Mouse (Mus musculus): ENCODE measurements around the gene Keap1. TPM values are rescaled to one million over a fixed set of nuclear protein-coding genes. Genes with fewer than 3 reads are reported as not detected.
"Not testable (repeated sequence)": the region's sequence is repeated elsewhere in the genome, so short reads cannot be mapped to it uniquely, and the experiment has no call there.

The Keap1 gene
- polyA plus RNA-seq, 1 experiment from 2014 or later = 73.2 TPM

DNA sequence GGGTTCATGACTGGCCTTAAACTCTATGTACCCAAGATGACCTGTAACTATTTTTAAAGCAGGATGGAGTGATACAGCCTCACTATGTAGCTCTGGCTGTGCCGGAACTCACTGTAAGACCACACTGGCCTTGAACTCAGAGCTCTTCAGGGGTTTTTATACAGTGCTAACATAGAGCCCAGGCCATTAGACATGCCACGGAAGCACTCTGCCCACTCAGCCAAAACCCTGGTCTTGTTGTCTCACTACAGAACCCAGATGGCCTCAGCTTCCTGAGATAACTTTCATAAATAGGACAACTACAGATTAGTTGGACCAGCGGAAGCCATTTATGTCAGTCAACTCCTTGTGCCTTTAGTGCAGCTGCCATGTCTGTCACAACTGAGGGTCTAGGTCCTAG, 35.2 kb upstream of the Keap1 start:
- 83% methylated on average over 3 of the region's 3 CpGs for WGBS
- Histone ChIP-seq H3K27me3 (no peaks in the 10 kb centered on the region), H3K4me3 (replicated peaks) (no peak overlapping the region), H3K9me3 (replicated peaks) (no peaks in the 10 kb centered on the region), H3K27ac (replicated peaks) (no peak overlapping the region), H3K4me1 (no peaks in the 10 kb centered on the region), H3K36me3 (peaks cover 96% of the 10 kb centered on the region), H3K4me2 (replicated peaks) (no peak overlapping the region), H3K9ac (no peak overlapping the region)
- ATAC-seq (ENCODE audit: insufficient number of reproducible peaks, low FRiP score, low TSS enrichment, low read depth) = no peak

- Histone ChIP-seq H3K4me1 (no peaks in the 10 kb centered on the region), H3K27ac (replicated peaks) (no peak overlapping the region), H3K27me3 (no peaks in the 10 kb centered on the region), H3K9ac (no peak overlapping the region), H3K4me3 (replicated peaks) (no peak overlapping the region), H3K4me2 (replicated peaks) (no peak overlapping the region), H3K36me3 (peaks cover 97% of the 10 kb centered on the region), H3K9me3 (replicated peaks) (no peaks in the 10 kb centered on the region)
- WGBS = 81% methylated on average over 7 of the region's 7 CpGs
- no peak for ATAC-seq (ENCODE audit: insufficient number of reproducible peaks, low FRiP score, low TSS enrichment, low read depth)
These were observed 34.5 kb upstream of the Keap1 start for GRCm38 (mm10) chr9:21273520-21274228.

DNA sequence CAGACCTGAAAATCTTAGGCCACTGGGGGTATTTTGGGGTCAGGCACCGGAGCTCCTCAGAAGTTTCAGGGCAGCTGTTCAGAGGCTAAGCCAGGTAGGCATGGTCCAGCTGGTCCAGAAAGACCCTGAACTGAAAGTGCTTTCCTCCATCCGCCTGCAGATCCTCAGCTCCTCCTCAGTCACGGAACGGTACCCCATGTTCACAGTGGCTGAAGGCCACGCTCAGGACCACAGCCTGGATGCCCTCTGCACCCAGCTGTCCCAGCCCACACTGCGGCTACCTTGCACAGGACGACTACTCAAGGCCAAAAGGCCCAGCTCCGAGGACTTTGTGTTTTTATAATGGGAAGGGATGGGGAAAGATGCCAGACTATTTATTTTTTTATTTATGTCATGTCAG, 33.9 kb upstream of the Keap1 start:
- H3K4me3 ChIP-seq (replicated peaks) = no peak overlapping the region
- no peak overlapping the region for H3K4me2 ChIP-seq (replicated peaks)
- no peak overlapping the region for H3K27ac ChIP-seq (replicated peaks)
- no peak for ATAC-seq (ENCODE audit: insufficient number of reproducible peaks, low FRiP score, low TSS enrichment, low read depth)
- 83% methylated on average over 8 of the region's 8 CpGs for WGBS
- peaks cover 97% of the 10 kb centered on the region for H3K36me3 ChIP-seq
- no peak overlapping the region for H3K9ac ChIP-seq
- no peaks in the 10 kb centered on the region for H3K27me3 ChIP-seq
- H3K4me1 ChIP-seq = no peaks in the 10 kb centered on the region
- H3K9me3 ChIP-seq (replicated peaks) = no peaks in the 10 kb centered on the region

- Histone ChIP-seq H3K4me3 (replicated peaks) (no peak overlapping the region), H3K36me3 (peaks cover 92% of the 10 kb centered on the region), H3K27ac (replicated peaks) (no peak overlapping the region), H3K4me1 (no peaks in the 10 kb centered on the region), H3K9me3 (replicated peaks) (no peaks in the 10 kb centered on the region), H3K4me2 (replicated peaks) (no peak overlapping the region), H3K9ac (no peak overlapping the region), H3K27me3 (no peaks in the 10 kb centered on the region)
- WGBS = 89% methylated on average over 9 of the region's 9 CpGs
- ATAC-seq (ENCODE audit: insufficient number of reproducible peaks, low FRiP score, low TSS enrichment, low read depth) = no peak
These were observed 33.2 kb upstream of the Keap1 start for GRCm38 (mm10) chr9:21272391-21272790.

DNA sequence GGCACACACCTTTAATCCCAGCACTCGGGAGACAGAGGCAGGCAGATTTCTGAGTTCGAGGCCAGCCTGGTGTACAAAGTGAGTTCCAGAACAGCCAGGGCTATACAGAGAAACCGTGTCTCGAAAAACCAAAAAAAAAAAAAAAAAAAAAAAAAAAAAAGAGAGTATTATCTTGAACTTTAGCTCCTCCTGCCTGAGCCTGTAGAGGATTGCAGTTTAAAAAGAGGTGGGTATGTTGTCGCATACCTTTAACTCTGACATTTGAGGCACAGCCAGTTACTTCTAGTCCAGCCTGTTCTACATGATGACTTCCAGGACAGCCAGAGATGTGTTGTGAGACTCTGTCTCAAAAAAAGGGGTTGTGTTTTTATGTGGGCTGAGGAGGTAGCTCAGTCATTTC, 30.4 kb upstream of the Keap1 start:
- H3K36me3 ChIP-seq = peaks cover 64% of the 10 kb centered on the region
- H3K9ac ChIP-seq; H3K4me2 ChIP-seq (replicated peaks); H3K4me3 ChIP-seq (replicated peaks); H3K9me3 ChIP-seq (replicated peaks); H3K27me3 ChIP-seq; H3K27ac ChIP-seq (replicated peaks); ATAC-seq (ENCODE audit: insufficient number of reproducible peaks, low FRiP score, low TSS enrichment, low read depth): not testable (repeated sequence)
- H3K4me1 ChIP-seq = peaks cover 19% of the 10 kb centered on the region
- 60% methylated on average over 5 of the region's 5 CpGs for WGBS

DNA sequence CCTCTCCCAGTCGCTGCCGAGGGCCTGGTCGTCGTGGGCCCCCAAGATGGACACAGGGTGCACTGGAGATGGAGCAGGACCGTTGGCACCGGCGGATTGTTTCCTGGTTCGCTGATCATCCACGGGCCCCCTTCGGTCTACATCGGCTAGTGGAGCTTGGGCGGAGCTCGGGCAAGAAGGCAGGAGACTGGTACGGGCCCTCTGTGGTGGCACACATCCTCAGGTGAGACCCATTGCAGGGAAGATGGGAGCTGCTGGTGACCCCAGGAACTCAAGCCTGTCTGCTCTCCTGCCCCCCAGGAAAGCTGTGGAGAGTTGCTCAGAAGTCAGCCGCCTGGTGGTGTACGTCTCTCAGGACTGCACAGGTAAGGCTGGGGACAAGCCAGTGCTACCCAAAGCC, 29.1 kb upstream of the Keap1 start:
- ATAC-seq (ENCODE audit: insufficient number of reproducible peaks, low FRiP score, low TSS enrichment, low read depth) = no peak
- Histone ChIP-seq H3K4me1 (peaks cover 24% of the 10 kb centered on the region), H3K9ac (no peak overlapping the region), H3K4me2 (replicated peaks) (no peak overlapping the region), H3K36me3 (peaks cover 52% of the 10 kb centered on the region), H3K27me3 (no peaks in the 10 kb centered on the region), H3K9me3 (replicated peaks) (no peaks in the 10 kb centered on the region), H3K4me3 (replicated peaks) (no peak overlapping the region), H3K27ac (replicated peaks) (no peak overlapping the region)
- WGBS = 94% methylated on average over 16 of the region's 16 CpGs

GRCm38 (mm10) chr9:21266889-21267288, 27.7 kb upstream of the Keap1 start:
- ATAC-seq (ENCODE audit: insufficient number of reproducible peaks, low FRiP score, low TSS enrichment, low read depth) = no peak
- 0 out of 2 replicates have a peak overlapping the region, but pooled peaks have one; percentile 76 for H3K4me2 ChIP-seq (replicated peaks)

DNA sequence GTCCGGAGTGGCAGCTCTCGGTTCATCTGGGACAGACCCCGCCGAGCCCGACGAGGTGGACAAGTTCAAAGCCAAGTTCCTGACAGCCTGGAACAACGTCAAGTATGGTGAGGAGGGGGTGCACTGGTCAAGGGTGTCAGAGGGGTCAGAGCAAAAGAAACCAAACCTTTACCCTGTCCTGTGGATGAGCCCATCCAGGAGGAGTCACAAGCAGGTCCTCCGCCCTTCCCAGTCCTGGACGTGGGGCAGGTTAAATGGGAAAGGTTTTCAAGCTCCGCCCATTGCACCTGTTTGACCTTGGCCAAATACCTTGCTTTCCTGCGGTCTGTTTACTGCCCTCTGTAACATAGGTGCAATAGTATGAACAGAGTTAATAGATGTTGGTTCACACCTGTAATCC, 26.4 kb upstream of the Keap1 start:
- 0 out of 2 replicates have a peak, but pooled peaks have one; percentile 9 for ATAC-seq (ENCODE audit: insufficient number of reproducible peaks, low FRiP score, low TSS enrichment, low read depth)
- H3K27ac ChIP-seq (replicated peaks) = peak overlapping the region; percentile 89
- 4% methylated on average over 11 of the region's 11 CpGs for WGBS

More at GRCm38 (mm10) chr9:21266889-21267288, 27.7 kb upstream of the Keap1 start:
- WGBS = 90% methylated on average over 5 of the region's 5 CpGs
- H3K4me3 ChIP-seq (replicated peaks) = peak overlapping the region; percentile 87; the same call in 1 of the 2 replicates
- peaks cover 38% of the 10 kb centered on the region for H3K36me3 ChIP-seq
- H3K4me1 ChIP-seq = peaks cover 24% of the 10 kb centered on the region
- no peaks in the 10 kb centered on the region for H3K27me3 ChIP-seq
- H3K9ac ChIP-seq = no peak overlapping the region
- no peaks in the 10 kb centered on the region for H3K9me3 ChIP-seq (replicated peaks)
- H3K27ac ChIP-seq (replicated peaks) = no peak overlapping the region

DNA sequence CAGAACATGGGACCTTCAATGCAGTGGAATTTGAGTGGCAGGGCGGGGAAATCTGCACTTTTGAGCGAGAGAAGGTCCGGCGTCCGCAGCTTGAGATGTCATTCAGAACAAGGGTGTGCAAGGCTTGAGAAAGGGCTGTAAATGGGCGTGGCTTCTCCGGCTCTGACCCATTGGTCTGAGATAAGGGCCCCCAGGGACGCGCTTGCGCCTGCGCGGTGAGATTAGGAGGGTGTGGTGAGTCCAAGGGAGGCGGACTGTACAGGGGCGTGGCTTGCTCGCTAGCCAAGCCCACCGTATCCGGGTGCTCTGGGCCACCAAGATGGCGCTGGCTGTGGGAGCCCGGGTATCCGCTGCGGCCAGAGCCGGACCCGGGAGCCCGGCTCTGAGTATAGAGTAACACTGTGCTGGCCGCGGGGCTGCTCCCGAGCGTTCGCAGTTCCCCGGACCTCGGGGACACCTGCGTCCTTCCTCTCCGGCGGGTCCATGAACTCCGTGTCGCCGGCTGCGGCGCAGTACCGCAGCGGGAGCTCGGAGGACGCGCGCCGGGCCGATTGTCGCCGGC, 25.9 kb upstream of the Keap1 start, which contains the start of gene Atg4d:
Atg4d (plus strand) TSS at position 294 of the 562 bp plus-strand sequence.
- Histone ChIP-seq H3K4me2 (replicated peaks) (peak within 1 kb of the TSS; percentile 76), H3K36me3 (peaks cover 19% of the 10 kb centered on the region), H3K9me3 (replicated peaks) (no peaks in the 10 kb centered on the region), H3K4me3 (replicated peaks) (peak within 1 kb of the TSS; percentile 87), H3K27ac (replicated peaks) (peak within 1 kb of the TSS; percentile 89), H3K4me1 (peaks cover 24% of the 10 kb centered on the region), H3K27me3 (no peaks in the 10 kb centered on the region), H3K9ac (peak within 1 kb of the TSS; percentile 88)
- ATAC-seq (ENCODE audit: insufficient number of reproducible peaks, low FRiP score, low TSS enrichment, low read depth) = peak; percentile 96
- under 1% methylated on average over 48 of the region's 49 CpGs for WGBS

More for the DNA sequence above, 26.4 kb upstream of the Keap1 start:
- H3K4me3 ChIP-seq (replicated peaks) = peak overlapping the region; percentile 87
- H3K27me3 ChIP-seq = no peaks in the 10 kb centered on the region
- H3K4me1 ChIP-seq = peaks cover 24% of the 10 kb centered on the region
- H3K9ac ChIP-seq = peak overlapping the region; percentile 88
- peaks cover 25% of the 10 kb centered on the region for H3K36me3 ChIP-seq
- H3K4me2 ChIP-seq (replicated peaks) = peak overlapping the region; percentile 76
- no peaks in the 10 kb centered on the region for H3K9me3 ChIP-seq (replicated peaks)

DNA sequence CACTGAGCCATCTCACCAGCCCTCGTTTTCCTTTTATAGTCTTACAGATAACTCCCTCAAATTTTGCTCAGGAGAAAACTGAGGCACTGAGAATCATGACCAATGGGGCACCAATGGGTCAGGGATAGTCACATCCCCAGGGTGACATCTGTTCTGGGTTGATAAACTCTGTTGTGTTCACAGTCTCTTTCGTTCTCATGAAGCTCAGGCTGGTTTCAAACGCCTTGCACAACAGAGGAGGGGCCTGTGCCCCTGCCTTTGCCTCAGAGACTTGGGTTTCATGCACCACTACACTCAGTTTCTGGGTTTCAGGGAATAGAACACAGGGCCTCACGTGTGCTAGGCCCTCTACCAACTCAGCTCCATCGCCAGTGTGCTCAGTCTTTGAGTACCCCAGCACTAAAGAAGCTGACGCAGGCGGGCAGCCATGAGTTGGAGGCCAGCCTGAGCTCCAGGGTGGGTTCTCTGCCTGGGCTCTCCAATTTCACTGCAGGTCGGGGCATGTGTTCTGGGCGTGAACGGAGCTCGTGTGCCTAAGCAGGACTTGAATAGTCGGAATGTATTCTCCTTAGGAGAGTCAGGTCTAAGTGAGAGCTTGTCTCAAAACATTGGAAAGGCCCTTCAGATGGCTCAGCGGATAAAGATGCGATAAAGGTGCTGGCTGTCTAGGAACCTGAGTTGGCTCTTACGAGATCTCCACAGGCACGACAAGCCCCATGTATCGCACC, 25.3 kb upstream of the Keap1 start:
- ATAC-seq (ENCODE audit: insufficient number of reproducible peaks, low FRiP score, low TSS enrichment, low read depth) = peak; percentile 53
- 13% methylated on average over 17 of the region's 17 CpGs for WGBS

DNA sequence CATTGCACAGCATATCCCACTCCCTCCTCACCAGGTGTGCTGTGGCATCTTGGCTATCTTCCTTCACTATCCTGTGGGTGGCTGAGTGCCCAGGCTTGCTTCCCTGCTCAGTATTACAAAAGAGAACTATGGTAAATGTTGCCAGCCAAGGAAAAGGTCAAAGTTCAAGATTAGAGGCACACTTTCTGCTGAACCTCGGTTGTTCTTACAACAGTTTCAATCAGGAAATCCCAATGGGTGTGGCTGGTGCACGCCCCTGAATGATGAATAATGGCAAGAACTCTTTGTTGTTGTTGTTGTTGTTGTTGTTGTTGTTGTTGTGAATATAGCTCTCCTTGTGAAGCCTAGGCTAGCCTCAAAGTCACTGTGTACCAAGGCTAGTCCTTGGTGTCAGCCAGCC, 22.7 kb upstream of the Keap1 start:
- WGBS = 44% methylated on average over 2 of the region's 2 CpGs
- Histone ChIP-seq H3K4me3 (replicated peaks) (no peak overlapping the region), H3K36me3 (no peaks in the 10 kb centered on the region), H3K9ac (no peak overlapping the region), H3K4me2 (replicated peaks) (no peak overlapping the region), H3K4me1 (peaks cover 21% of the 10 kb centered on the region), H3K9me3 (replicated peaks) (no peaks in the 10 kb centered on the region), H3K27ac (replicated peaks) (no peak overlapping the region), H3K27me3 (no peaks in the 10 kb centered on the region)
- ATAC-seq (ENCODE audit: insufficient number of reproducible peaks, low FRiP score, low TSS enrichment, low read depth) = no peak

More for the DNA sequence above, 25.3 kb upstream of the Keap1 start:
- no peaks in the 10 kb centered on the region for H3K27me3 ChIP-seq
- peak overlapping the region; percentile 88; the same call in 1 of the 2 replicates for H3K9ac ChIP-seq
- peak overlapping the region; percentile 87 for H3K4me3 ChIP-seq (replicated peaks)
- H3K4me1 ChIP-seq = peaks cover 24% of the 10 kb centered on the region
- H3K27ac ChIP-seq (replicated peaks) = peak overlapping the region; percentile 89
- H3K9me3 ChIP-seq (replicated peaks) = no peaks in the 10 kb centered on the region
- H3K4me2 ChIP-seq (replicated peaks) = peak overlapping the region; percentile 76
- H3K36me3 ChIP-seq = peaks cover 15% of the 10 kb centered on the region

All from embryonic facial prominence, embryonic 15.5 days (tissue).